Mouse (Mus musculus): ENCODE data around the gene Ccdc92b. TPM values are rescaled to one million over a fixed set of nuclear protein-coding genes. Genes with fewer than 3 reads are reported as not detected.

Gene Ccdc92b
- polyA plus RNA-seq, 1 experiment = 7.5 TPM

- no peak for DNase-seq (ENCODE audit: low read depth)
These were observed 36.5 kb downstream of the Ccdc92b start for GRCm38 (mm10) chr11:74655941-74656340.

GRCm38 (mm10) chr11:74660336-74660735 lies 40.9 kb downstream of the Ccdc92b start:
- no peak for DNase-seq (ENCODE audit: low read depth)
- TF ChIP-seq CTCF (IDR thresholded peaks at IDR 0.05; ENCODE audit: borderline replicate concordance, extremely low read depth, insufficient read depth, insufficient read length) (no peak), POLR2A (IDR thresholded peaks at IDR 0.05; ENCODE audit: borderline replicate concordance, extremely low read depth, insufficient read depth, insufficient read length, poor library complexity, severe bottlenecking) (no peak)

More at GRCm38 (mm10) chr11:74655941-74656340, 36.5 kb downstream of the Ccdc92b start:
- no peak for TF ChIP-seq POLR2A (IDR thresholded peaks at IDR 0.05; ENCODE audit: borderline replicate concordance, extremely low read depth, insufficient read depth, insufficient read length, poor library complexity, severe bottlenecking)
- TF ChIP-seq CTCF (IDR thresholded peaks at IDR 0.05; ENCODE audit: borderline replicate concordance, extremely low read depth, insufficient read depth, insufficient read length) = no peak

- no peak for DNase-seq (ENCODE audit: low read depth)
- TF ChIP-seq POLR2A (IDR thresholded peaks at IDR 0.05; ENCODE audit: borderline replicate concordance, extremely low read depth, insufficient read depth, insufficient read length, poor library complexity, severe bottlenecking) (no peak), CTCF (IDR thresholded peaks at IDR 0.05; ENCODE audit: borderline replicate concordance, extremely low read depth, insufficient read depth, insufficient read length) (no peak)
These were observed 42.2 kb downstream of the Ccdc92b start for GRCm38 (mm10) chr11:74661641-74662040.

- TF ChIP-seq POLR2A (IDR thresholded peaks at IDR 0.05; ENCODE audit: borderline replicate concordance, extremely low read depth, insufficient read depth, insufficient read length, poor library complexity, severe bottlenecking) (no peak), CTCF (IDR thresholded peaks at IDR 0.05; ENCODE audit: borderline replicate concordance, extremely low read depth, insufficient read depth, insufficient read length) (no peak)
- DNase-seq (ENCODE audit: low read depth) = no peak
These were observed 42.8 kb downstream of the Ccdc92b start for GRCm38 (mm10) chr11:74662221-74662620.

- DNase-seq (ENCODE audit: low read depth) = no peak
- TF ChIP-seq POLR2A (IDR thresholded peaks at IDR 0.05; ENCODE audit: borderline replicate concordance, extremely low read depth, insufficient read depth, insufficient read length, poor library complexity, severe bottlenecking) (no peak), CTCF (IDR thresholded peaks at IDR 0.05; ENCODE audit: borderline replicate concordance, extremely low read depth, insufficient read depth, insufficient read length) (no peak)
These were observed 44.9 kb downstream of the Ccdc92b start for GRCm38 (mm10) chr11:74664279-74664678.

- TF ChIP-seq CTCF (IDR thresholded peaks at IDR 0.05; ENCODE audit: borderline replicate concordance, extremely low read depth, insufficient read depth, insufficient read length) (no peak), POLR2A (IDR thresholded peaks at IDR 0.05; ENCODE audit: borderline replicate concordance, extremely low read depth, insufficient read depth, insufficient read length, poor library complexity, severe bottlenecking) (no peak)
- no peak for DNase-seq (ENCODE audit: low read depth)
These were observed 45.5 kb downstream of the Ccdc92b start for GRCm38 (mm10) chr11:74664906-74665305.

- DNase-seq (ENCODE audit: low read depth) = no peak
- no peak for TF ChIP-seq CTCF (IDR thresholded peaks at IDR 0.05; ENCODE audit: borderline replicate concordance, extremely low read depth, insufficient read depth, insufficient read length)
- TF ChIP-seq POLR2A (IDR thresholded peaks at IDR 0.05; ENCODE audit: borderline replicate concordance, extremely low read depth, insufficient read depth, insufficient read length, poor library complexity, severe bottlenecking) = no peak
These were observed 46.4 kb downstream of the Ccdc92b start for GRCm38 (mm10) chr11:74665631-74666283.

GRCm38 (mm10) chr11:74666284-74666652 lies 46.9 kb downstream of the Ccdc92b start:
- no peak for DNase-seq (ENCODE audit: low read depth)
- TF ChIP-seq POLR2A (IDR thresholded peaks at IDR 0.05; ENCODE audit: borderline replicate concordance, extremely low read depth, insufficient read depth, insufficient read length, poor library complexity, severe bottlenecking) (no peak), CTCF (IDR thresholded peaks at IDR 0.05; ENCODE audit: borderline replicate concordance, extremely low read depth, insufficient read depth, insufficient read length) (no peak)

- no peak for DNase-seq (ENCODE audit: low read depth)
- TF ChIP-seq CTCF (IDR thresholded peaks at IDR 0.05; ENCODE audit: borderline replicate concordance, extremely low read depth, insufficient read depth, insufficient read length) = no peak
- no peak for TF ChIP-seq POLR2A (IDR thresholded peaks at IDR 0.05; ENCODE audit: borderline replicate concordance, extremely low read depth, insufficient read depth, insufficient read length, poor library complexity, severe bottlenecking)
These were observed 47.6 kb downstream of the Ccdc92b start for GRCm38 (mm10) chr11:74666776-74667581.

GRCm38 (mm10) chr11:74667582-74668010 lies 48.2 kb downstream of the Ccdc92b start:
- TF ChIP-seq CTCF (IDR thresholded peaks at IDR 0.05; ENCODE audit: borderline replicate concordance, extremely low read depth, insufficient read depth, insufficient read length) (no peak), POLR2A (IDR thresholded peaks at IDR 0.05; ENCODE audit: borderline replicate concordance, extremely low read depth, insufficient read depth, insufficient read length, poor library complexity, severe bottlenecking) (no peak)
- DNase-seq (ENCODE audit: low read depth) = no peak

GRCm38 (mm10) chr11:74668466-74668865 lies 49.1 kb downstream of the Ccdc92b start:
- TF ChIP-seq CTCF (IDR thresholded peaks at IDR 0.05; ENCODE audit: borderline replicate concordance, extremely low read depth, insufficient read depth, insufficient read length) = no peak
- no peak for TF ChIP-seq POLR2A (IDR thresholded peaks at IDR 0.05; ENCODE audit: borderline replicate concordance, extremely low read depth, insufficient read depth, insufficient read length, poor library complexity, severe bottlenecking)
- no peak for DNase-seq (ENCODE audit: low read depth)
